Mouse (Mus musculus) brown adipose tissue, adult 24 weeks (tissue): Measurements from ENCODE around the gene Dip2b. TPM values are rescaled to one million over a fixed set of nuclear protein-coding genes. Genes with fewer than 3 reads are reported as not detected.

Source experiments
- H3K27ac ChIP-seq: fragments of 200-500 bp; replicated peaks from 2 replicates; pipeline ENCODE4 v1.5.1; 2012; ENCODE audit warnings: low read depth, mild to moderate bottlenecking, low read length
- H3K4me1 ChIP-seq: fragments of 200-500 bp; 2 replicates; pipeline ENCODE4 v1.6.1; 2012; ENCODE audit warnings: low read length, mixed read lengths; ENCODE audit not compliant: control insufficient read depth, insufficient read depth, insufficient read length
- H3K4me3 ChIP-seq: fragments of 200-500 bp; 2 replicates; pipeline ENCODE4 v1.5.1; 2012; ENCODE audit warnings: low read depth, mild to moderate bottlenecking, low read length, moderate library complexity; ENCODE audit not compliant: insufficient read depth
- polyA plus RNA-seq: library from polyadenylated mRNA; stranded (reverse); fragments of >200 nt; gene quantifications from 2 replicates; pipeline ENCODE4 v1.2.4, GENCODE M21; 2012; ENCODE audit not compliant: missing spikeins, insufficient read depth, insufficient read length

Gene Dip2b
- polyA plus RNA-seq, 1 experiment = 3.8 TPM

- Histone ChIP-seq H3K27ac (no peak overlapping the region), H3K4me3 (no peak overlapping the region)
These were observed 49.6 kb downstream of the Dip2b start for GRCm38 (mm10) chr15:100088021-100088420.

GRCm38 (mm10) chr15:100089645-100090053, 51.2 kb downstream of the Dip2b start:
- Histone ChIP-seq H3K27ac (no peak overlapping the region), H3K4me1 (peaks cover 17% of the 10 kb centered on the region), H3K4me3 (no peak overlapping the region)

More at GRCm38 (mm10) chr15:100088021-100088420, 49.6 kb downstream of the Dip2b start:
- peaks cover 27% of the 10 kb centered on the region for H3K4me1 ChIP-seq

GRCm38 (mm10) chr15:100091818-100092217, 53.4 kb downstream of the Dip2b start:
- no peak overlapping the region for H3K4me3 ChIP-seq
- peaks cover 14% of the 10 kb centered on the region; the same call in 1 of the 2 replicates for H3K4me1 ChIP-seq
- H3K27ac ChIP-seq = no peak overlapping the region

GRCm38 (mm10) chr15:100092258-100092657, 53.8 kb downstream of the Dip2b start:
- no peak overlapping the region for H3K27ac ChIP-seq
- H3K4me1 ChIP-seq = peaks cover 14% of the 10 kb centered on the region; the same call in 1 of the 2 replicates
- no peak overlapping the region for H3K4me3 ChIP-seq

- H3K27ac ChIP-seq = no peak overlapping the region
These were observed 58.3 kb downstream of the Dip2b start for GRCm38 (mm10) chr15:100096587-100097428.

GRCm38 (mm10) chr15:100100336-100100735, 61.9 kb downstream of the Dip2b start:
- no peak overlapping the region for H3K27ac ChIP-seq

More at GRCm38 (mm10) chr15:100096587-100097428, 58.3 kb downstream of the Dip2b start:
- Histone ChIP-seq H3K4me1 (peaks cover 10% of the 10 kb centered on the region), H3K4me3 (no peak overlapping the region)

GRCm38 (mm10) chr15:100101206-100101605, 62.7 kb downstream of the Dip2b start:
- H3K4me1 ChIP-seq = peaks cover 9% of the 10 kb centered on the region
- H3K27ac ChIP-seq = no peak overlapping the region
- H3K4me3 ChIP-seq = no peak overlapping the region

More at GRCm38 (mm10) chr15:100100336-100100735, 61.9 kb downstream of the Dip2b start:
- Histone ChIP-seq H3K4me1 (peaks cover 9% of the 10 kb centered on the region), H3K4me3 (no peak overlapping the region)

- H3K4me1 ChIP-seq = peaks cover 9% of the 10 kb centered on the region
- H3K4me3 ChIP-seq = no peak overlapping the region
These were observed 65.7 kb downstream of the Dip2b start for GRCm38 (mm10) chr15:100104126-100104525.

GRCm38 (mm10) chr15:100108071-100108782, 69.8 kb downstream of the Dip2b start:
- no peak overlapping the region for H3K27ac ChIP-seq
- H3K4me3 ChIP-seq = no peak overlapping the region
- H3K4me1 ChIP-seq = peaks cover 2% of the 10 kb centered on the region; the same call in 1 of the 2 replicates

More at GRCm38 (mm10) chr15:100104126-100104525, 65.7 kb downstream of the Dip2b start:
- no peak overlapping the region for H3K27ac ChIP-seq

- Histone ChIP-seq H3K27ac (no peak overlapping the region), H3K4me3 (no peak overlapping the region), H3K4me1 (peaks cover 2% of the 10 kb centered on the region; the same call in 1 of the 2 replicates)
These were observed 71.5 kb downstream of the Dip2b start for GRCm38 (mm10) chr15:100109916-100110315.

GRCm38 (mm10) chr15:100111891-100112290, 73.4 kb downstream of the Dip2b start:
- H3K4me1 ChIP-seq = peaks cover 2% of the 10 kb centered on the region; the same call in 1 of the 2 replicates
- H3K4me3 ChIP-seq = no peak overlapping the region
- H3K27ac ChIP-seq = no peak overlapping the region

- Histone ChIP-seq H3K4me1 (peaks cover 2% of the 10 kb centered on the region; the same call in 1 of the 2 replicates), H3K27ac (no peak overlapping the region), H3K4me3 (no peak overlapping the region)
These were observed 74.0 kb downstream of the Dip2b start for GRCm38 (mm10) chr15:100112309-100112966.

- Histone ChIP-seq H3K4me3 (no peak overlapping the region), H3K4me1 (peaks cover 2% of the 10 kb centered on the region; the same call in 1 of the 2 replicates), H3K27ac (no peak overlapping the region)
These were observed 75.1 kb downstream of the Dip2b start for GRCm38 (mm10) chr15:100113343-100114275.

GRCm38 (mm10) chr15:100115416-100115815, 77.0 kb downstream of the Dip2b start:
- Histone ChIP-seq H3K4me3 (no peak overlapping the region), H3K4me1 (peaks cover 7% of the 10 kb centered on the region; the same call in 1 of the 2 replicates), H3K27ac (no peak overlapping the region)
